Mouse (Mus musculus) right cerebral cortex, postnatal 14 days (tissue): Measurements from ENCODE around the gene Tdrd1.

Experiments used
- DNase-seq: peaks from one replicate; pipeline ENCODE4 v3.0.0; 2022

Tdrd1 gene

GRCm38 (mm10) chr19:56914658-56915057 is 88.6 kb downstream of the Tdrd1 start:
- DNase-seq = no peak

GRCm38 (mm10) chr19:56915084-56915483 is 89.1 kb downstream of the Tdrd1 start:
- DNase-seq = no peak
